Mouse (Mus musculus) forebrain, postnatal 0 days (tissue): ENCODE results near the gene Bicral. TPM values are rescaled to one million over a fixed set of nuclear protein-coding genes. Genes with fewer than 3 reads are reported as not detected.

Source experiments
- ATAC-seq: fragments of 200-750 bp; cut with Nextera tagmentation; 2 replicates; pipeline ENCODE4 v1.8.0; 2017; ENCODE audit warnings: mild to moderate bottlenecking, moderate library complexity
- DNase-seq: peaks from one replicate; pipeline ENCODE4 v3.0.0-alpha.2; 2015
- H3K27ac ChIP-seq: fragments of 300-500 bp; sonication (generic); 2 replicates; pipeline ENCODE4 v1.5.1; 2014; ENCODE audit warnings: low read depth, mild to moderate bottlenecking, antibody characterized with exemption, low read length, moderate library complexity, mixed read lengths
- H3K27me3 ChIP-seq: fragments of 300-500 bp; sonication (generic); 2 replicates; pipeline ENCODE4 v1.6.1; 2014; ENCODE audit warnings: mild to moderate bottlenecking, low read length, mixed read lengths; ENCODE audit not compliant: insufficient read depth
- H3K36me3 ChIP-seq: fragments of 300-500 bp; sonication (generic); 2 replicates; pipeline ENCODE4 v1.6.1; 2014; ENCODE audit warnings: mild to moderate bottlenecking, moderate library complexity; ENCODE audit not compliant: insufficient read depth
- H3K4me1 ChIP-seq: fragments of 300-500 bp; sonication (generic); 2 replicates; pipeline ENCODE4 v1.6.1; 2014; ENCODE audit warnings: antibody characterized with exemption; ENCODE audit not compliant: insufficient read depth
- H3K4me2 ChIP-seq: fragments of 300-500 bp; sonication (generic); 2 replicates; pipeline ENCODE4 v1.6.1; 2014; ENCODE audit warnings: low read depth, mild to moderate bottlenecking, moderate library complexity
- H3K4me3 ChIP-seq: fragments of 300-500 bp; sonication (generic); 2 replicates; pipeline ENCODE4 v1.5.1; 2014; ENCODE audit warnings: low read depth, low read length, mixed read lengths
- H3K9ac ChIP-seq: fragments of 300-500 bp; sonication (generic); 2 replicates; pipeline ENCODE4 v1.6.1; 2014; ENCODE audit warnings: mild to moderate bottlenecking
- H3K9me3 ChIP-seq: fragments of 300-500 bp; sonication (generic); 2 replicates; pipeline ENCODE4 v1.6.1; 2016; ENCODE audit warnings: low read length
- CTCF ChIP-seq: sonication (generic); IDR thresholded peaks from 2 replicates; pipeline ENCODE4 v1.5.1; 2016; ENCODE audit warnings: antibody characterized with exemption, control low read depth, low read depth
- WGBS: fragments of 180-500 bp; shearing (Covaris S2); extraction: QIAGEN DNeasy Blood & Tissue Kit; methylation state at CpG from one replicate; pipeline ENCODE4 v1.1.7; 2014; 5-methylcytosine and 5-hydroxymethylcytosine counted together
- polyA plus RNA-seq: library from polyadenylated mRNA; unstranded; fragments of >200 nt; fragmentation: Nextera tagmentation; extraction: Ambion mirVana; gene quantifications from 2 replicates; pipeline ENCODE4 v1.2.1, GENCODE M21; 2015
- total RNA-seq: library from RNA; depleted of rRNA; stranded (reverse); fragments of >200 nt; gene quantifications from 2 replicates; pipeline ENCODE4 v1.2.3, GENCODE M21; 2014

Gene Bicral
- total and polyA plus RNA-seq, 2 experiments from 2014 or later, result 6.7 to 36.7 TPM

GRCm38 (mm10) chr17:46781876-46782275, 76.4 kb downstream of the Bicral start:
- Histone ChIP-seq H3K36me3 (peaks cover 32% of the 10 kb centered on the region), H3K27me3 (no peaks in the 10 kb centered on the region), H3K9me3 (no peaks in the 10 kb centered on the region), H3K4me3 (peak overlapping the region; percentile 55), H3K4me1 (no peaks in the 10 kb centered on the region), H3K27ac (peak overlapping the region; percentile 90), H3K9ac (peak overlapping the region; percentile 65), H3K4me2 (peak overlapping the region; percentile 51)
- ATAC-seq, result no peak
- 2% methylated on average over 11 of the region's 11 CpGs for WGBS
- no peak for TF ChIP-seq CTCF
- DNase-seq, result no peak

DNA sequence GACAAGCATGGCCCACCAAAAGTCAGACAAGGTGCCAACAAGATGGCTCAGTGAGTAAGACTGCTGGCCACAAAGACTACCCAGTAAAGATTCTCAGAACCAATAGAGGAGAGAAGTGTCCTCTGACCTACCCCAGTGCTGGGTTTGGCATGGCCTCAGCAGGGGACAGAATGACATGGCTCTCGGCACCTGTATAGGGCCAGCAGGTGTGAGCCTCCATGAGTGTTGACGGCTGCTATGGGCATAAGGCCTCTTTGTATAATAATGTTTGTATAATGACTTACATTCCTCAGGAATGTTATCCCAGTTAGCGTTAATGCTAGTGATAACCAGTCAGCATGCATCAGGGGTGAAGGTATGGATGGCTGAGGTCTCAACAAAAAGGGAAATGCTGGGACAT, 82.2 kb downstream of the Bicral start:
- Histone ChIP-seq H3K9me3 (no peaks in the 10 kb centered on the region), H3K36me3 (peaks cover 54% of the 10 kb centered on the region), H3K27ac (no peak overlapping the region), H3K4me3 (no peak overlapping the region), H3K4me1 (0 out of 2 replicates have a peak, but pooled peaks cover 4% of the 10 kb centered on the region), H3K27me3 (no peaks in the 10 kb centered on the region), H3K9ac (no peak overlapping the region), H3K4me2 (no peak overlapping the region)
- 86% methylated on average over 3 of the region's 3 CpGs for WGBS
- no peak for ATAC-seq
- TF ChIP-seq CTCF, result no peak
- DNase-seq, result no peak

- Histone ChIP-seq H3K4me3 (no peak overlapping the region), H3K9ac (no peak overlapping the region), H3K9me3 (no peaks in the 10 kb centered on the region), H3K27me3 (no peaks in the 10 kb centered on the region), H3K27ac (no peak overlapping the region), H3K4me2 (no peak overlapping the region), H3K36me3 (peaks cover 50% of the 10 kb centered on the region), H3K4me1 (0 out of 2 replicates have a peak, but pooled peaks cover 4% of the 10 kb centered on the region)
- no peak for TF ChIP-seq CTCF
- DNase-seq, result no peak
- no peak for ATAC-seq
- 95% methylated on average over 9 of the region's 9 CpGs for WGBS
Measured at GRCm38 (mm10) chr17:46775070-46775469, 83.2 kb downstream of the Bicral start.

GRCm38 (mm10) chr17:46774131-46774472, 84.2 kb downstream of the Bicral start:
- DNase-seq (no peak), ATAC-seq (no peak)
- Histone ChIP-seq H3K4me1 (0 out of 2 replicates have a peak, but pooled peaks cover 4% of the 10 kb centered on the region), H3K4me2 (no peak overlapping the region), H3K27me3 (no peaks in the 10 kb centered on the region), H3K4me3 (no peak overlapping the region), H3K36me3 (peaks cover 41% of the 10 kb centered on the region), H3K27ac (no peak overlapping the region), H3K9ac (no peak overlapping the region), H3K9me3 (no peaks in the 10 kb centered on the region)
- WGBS, result 43% methylated on average over 2 of the region's 2 CpGs
- TF ChIP-seq CTCF, result no peak

DNA sequence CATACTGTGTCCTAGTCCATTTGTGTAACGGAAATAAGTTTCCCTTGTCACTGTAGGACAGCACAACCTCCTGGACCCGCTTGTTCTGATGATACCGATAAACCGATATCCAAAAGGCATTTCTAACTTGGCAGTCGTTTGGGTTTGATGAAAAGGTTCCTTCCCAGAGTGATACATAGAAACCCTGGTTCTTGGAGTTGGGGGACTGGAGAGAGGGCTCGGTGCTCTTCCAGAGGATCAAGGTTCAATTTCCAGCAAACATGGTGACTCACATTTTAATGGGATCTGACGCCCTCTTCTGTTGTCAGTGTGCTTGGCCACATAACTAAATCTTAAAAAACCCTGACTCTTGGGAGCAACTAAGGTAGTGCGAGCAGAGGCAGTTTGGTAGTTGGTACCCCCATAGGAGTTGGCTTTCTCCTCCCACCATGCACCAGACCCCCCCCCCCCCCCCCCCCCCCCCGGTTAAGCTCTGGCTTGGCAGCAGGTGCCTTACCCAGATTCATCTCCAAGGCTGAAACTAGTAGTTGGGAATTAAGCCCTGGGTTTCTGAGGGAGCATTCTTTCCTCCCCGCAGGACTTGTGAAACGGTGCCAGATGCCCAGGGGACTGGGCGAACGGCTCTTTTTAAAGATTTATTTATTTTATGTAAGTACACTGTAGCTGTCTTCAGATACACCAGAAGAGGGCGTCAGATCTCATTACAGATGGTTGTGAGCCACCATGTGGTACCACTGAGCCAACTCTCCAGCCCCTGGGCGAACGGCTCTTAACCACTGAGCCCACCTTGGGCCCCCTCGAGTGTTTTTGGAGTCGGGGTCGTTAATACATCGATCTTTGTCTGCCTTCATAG, 84.8 kb downstream of the Bicral start:
- no peaks in the 10 kb centered on the region for H3K27me3 ChIP-seq
- H3K36me3 ChIP-seq, result peaks cover 35% of the 10 kb centered on the region
- H3K4me3 ChIP-seq, result peak overlapping the region; percentile 73
- peak overlapping the region; percentile 72 for H3K9ac ChIP-seq
- ATAC-seq (no peak), DNase-seq (peak; percentile 42)
- peak; percentile 20; the same call in 1 of the 2 replicates for TF ChIP-seq CTCF
- H3K27ac ChIP-seq, result peak overlapping the region; percentile 80
- 0 out of 2 replicates have a peak, but pooled peaks cover 4% of the 10 kb centered on the region for H3K4me1 ChIP-seq
- no peaks in the 10 kb centered on the region for H3K9me3 ChIP-seq
- H3K4me2 ChIP-seq, result peak overlapping the region; percentile 78
- WGBS, result 8% methylated on average over 19 of the region's 20 CpGs

DNA sequence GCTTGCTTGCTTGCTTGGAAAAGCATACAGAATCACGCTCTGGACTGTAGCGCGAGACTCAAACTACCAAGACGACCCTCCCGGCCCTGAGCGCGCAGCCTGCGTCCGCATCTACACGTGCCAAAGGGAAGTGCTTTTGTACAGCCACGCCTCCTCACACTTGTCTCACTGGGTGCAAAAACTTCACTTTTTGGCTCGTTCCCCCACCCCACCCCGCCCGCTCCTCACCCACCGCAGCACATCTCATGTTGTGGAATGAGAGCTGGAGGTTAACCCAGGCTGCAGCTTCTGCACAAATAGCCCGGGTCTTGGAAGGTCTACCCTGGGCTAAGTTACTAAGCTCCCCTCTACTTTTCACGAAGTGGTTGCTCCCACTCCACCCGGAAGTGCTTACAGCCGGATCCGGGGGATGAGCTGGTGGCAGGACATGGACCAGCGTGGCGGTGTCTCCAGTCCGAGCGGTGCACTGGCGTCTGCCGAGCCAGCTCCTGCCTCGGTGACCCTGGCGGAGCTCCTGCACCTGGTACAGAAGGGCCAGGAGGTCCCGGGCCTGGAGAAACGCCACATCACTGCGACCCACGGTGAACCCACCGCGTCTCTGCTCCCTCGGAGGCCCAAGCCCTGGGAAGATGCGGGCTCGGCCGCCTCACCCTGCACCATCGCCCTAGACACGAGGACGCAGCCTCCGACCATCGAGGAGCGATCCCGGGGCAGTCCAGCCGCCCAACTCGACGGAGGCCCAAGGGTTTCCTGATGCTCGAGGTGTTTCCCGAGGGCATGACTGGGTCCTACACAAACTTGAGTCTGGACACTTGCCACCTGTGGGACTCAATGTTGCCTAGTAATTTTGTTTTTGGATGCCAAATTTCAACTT, 85.6 kb downstream of the Bicral start, which contains the start of gene 2310039H08Rik:
Gene 2310039H08Rik (plus strand): TSS at position 232 of the 874 bp plus-strand sequence.
- TF ChIP-seq CTCF, result no peak
- ATAC-seq, result peak; percentile 94

More for the DNA sequence above, 85.6 kb downstream of the Bicral start, which contains the start of gene 2310039H08Rik:
- no peaks in the 10 kb centered on the region for H3K27me3 ChIP-seq
- H3K9me3 ChIP-seq, result no peaks in the 10 kb centered on the region
- peak within 1 kb of the TSS; percentile 72 for H3K9ac ChIP-seq
- peak; percentile 92 for DNase-seq
- peak within 1 kb of the TSS; percentile 80 for H3K27ac ChIP-seq
- H3K4me1 ChIP-seq, result 0 out of 2 replicates have a peak, but pooled peaks cover 4% of the 10 kb centered on the region
- H3K36me3 ChIP-seq, result peaks cover 28% of the 10 kb centered on the region
- 1% methylated on average over 50 of the region's 50 CpGs for WGBS
- H3K4me2 ChIP-seq, result peak within 1 kb of the TSS; percentile 78
- peak within 1 kb of the TSS; percentile 73 for H3K4me3 ChIP-seq
